Mouse (Mus musculus) heart, adult 11 months (tissue): ENCODE data around the gene Snx3.
A peak's percentile ranks its signal among the peaks of the same experiment; 100 is the strongest.

Source experiments
- DNase-seq: peaks from one replicate; pipeline ENCODE4 v3.0.0; 2022

Snx3 gene

DNA sequence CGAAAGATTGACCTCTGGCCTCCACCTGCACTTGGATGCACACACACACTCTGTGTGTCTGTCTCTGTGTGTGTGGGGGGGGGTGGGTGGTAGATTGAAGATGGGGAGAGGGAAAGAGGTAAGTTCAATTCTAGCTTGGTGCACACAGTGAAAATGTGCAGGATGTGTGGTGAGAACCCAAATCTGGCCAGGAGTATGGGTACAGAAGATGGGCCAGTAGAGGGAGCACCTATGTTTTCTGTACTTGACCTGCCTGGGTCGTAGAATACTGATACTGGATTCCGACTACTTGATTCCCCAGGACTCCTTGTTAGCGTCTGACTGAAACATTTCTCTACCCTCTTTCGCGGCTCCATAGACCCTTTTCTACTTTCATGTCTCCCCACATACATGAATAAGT, 8.3 kb downstream of the Snx3 start:
- DNase-seq, result no peak

DNA sequence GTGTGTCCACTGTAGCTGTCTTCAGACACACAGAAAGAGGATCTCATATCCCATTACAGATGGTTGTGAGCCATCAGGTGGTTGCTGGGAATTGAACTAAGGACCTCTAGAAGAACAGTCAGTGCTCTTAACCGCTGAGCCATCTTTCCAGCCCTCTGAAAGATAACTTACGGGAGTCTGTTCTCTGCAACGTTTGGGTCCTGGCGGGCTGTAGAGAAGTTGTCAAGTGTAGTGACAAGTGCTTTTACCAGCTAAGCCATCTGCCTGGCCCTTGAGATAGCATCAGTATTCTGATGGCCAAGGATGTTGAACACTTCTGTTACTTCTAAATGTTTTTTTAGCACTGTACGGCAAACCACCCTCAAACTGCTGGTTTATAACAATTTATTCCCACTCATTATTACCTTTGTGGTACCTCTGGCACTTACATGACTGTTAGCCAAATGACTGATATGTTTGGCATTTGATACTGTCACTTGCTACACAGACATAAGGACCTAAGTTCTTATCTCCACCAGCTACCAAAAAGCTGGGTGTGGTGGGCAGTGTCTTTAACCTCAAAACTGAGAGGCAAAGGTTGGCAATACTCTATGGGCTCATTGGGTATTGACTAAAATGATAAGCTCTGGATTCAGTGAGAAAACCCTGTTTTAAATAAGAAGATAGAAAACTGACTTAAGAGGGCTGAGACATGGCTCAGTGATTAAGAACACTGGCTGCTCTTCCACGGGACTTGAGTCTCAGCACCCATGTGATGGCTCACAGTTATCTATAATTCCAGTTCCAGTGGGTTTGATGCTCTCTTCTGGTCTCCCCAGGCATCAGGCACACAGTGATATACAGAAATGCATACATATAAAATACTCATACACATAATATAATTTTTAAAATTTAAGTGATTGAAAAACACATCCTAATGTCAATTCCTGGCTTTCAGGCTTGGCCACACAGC, 9.6 kb downstream of the Snx3 start:
- no peak for DNase-seq

DNA sequence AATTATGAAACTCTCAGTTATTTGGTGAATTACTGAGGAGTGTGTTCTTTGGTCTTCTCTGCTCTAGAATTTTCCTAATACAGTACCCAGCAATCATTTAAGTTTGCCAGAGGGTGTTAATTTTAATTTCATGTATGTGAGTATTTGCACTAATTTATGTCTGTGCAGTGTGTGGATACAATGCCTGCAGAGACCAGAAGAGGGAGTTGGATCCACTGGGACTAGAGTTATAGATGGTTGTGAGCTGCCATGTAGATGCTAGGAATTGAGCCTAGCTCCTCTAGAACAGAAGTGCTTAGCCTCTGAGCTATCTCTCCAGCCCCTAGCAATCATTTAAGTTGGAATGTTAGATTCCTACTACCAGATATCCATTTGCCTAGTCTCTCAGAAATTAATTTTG, 12.3 kb downstream of the Snx3 start:
- DNase-seq, result no peak

- DNase-seq, result no peak
Observed at GRCm38 (mm10) chr10:42518363-42518762, 16.5 kb downstream of the Snx3 start.

DNA sequence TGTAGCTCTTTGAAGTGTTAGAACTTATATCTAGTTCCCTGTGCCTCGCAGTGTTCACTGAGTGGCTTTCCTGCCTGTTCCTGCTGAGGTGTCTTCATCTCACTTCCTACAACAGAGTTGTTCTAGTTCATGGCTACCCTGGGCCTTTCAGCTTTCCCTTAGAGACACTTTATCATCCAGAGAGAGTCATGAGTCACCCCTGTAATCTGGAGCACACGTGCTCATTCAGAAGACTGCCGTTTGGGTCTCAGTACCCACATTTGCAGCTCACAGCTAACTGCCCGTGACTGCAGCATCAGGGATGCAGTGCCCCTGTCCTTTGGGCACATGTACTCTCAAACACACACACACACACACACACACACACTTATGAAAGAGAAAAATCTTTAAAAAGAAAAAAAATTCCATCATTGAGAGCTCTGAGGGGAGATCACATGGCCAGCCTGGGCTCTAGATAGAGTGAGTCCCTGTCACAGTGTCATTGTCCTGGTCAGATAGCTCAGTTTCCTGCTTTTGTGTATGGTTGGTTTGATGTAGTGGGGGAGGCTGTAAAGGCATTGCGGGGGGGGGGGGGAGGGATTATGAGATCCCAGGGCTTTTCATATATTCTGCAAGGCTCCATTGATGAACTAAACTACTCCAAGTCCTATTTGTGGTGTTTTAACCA, 19.6 kb downstream of the Snx3 start:
- no peak for DNase-seq

GRCm38 (mm10) chr10:42522912-42523311, 21.1 kb downstream of the Snx3 start:
- DNase-seq, result no peak

GRCm38 (mm10) chr10:42523556-42524162, 21.8 kb downstream of the Snx3 start:
- DNase-seq, result no peak

GRCm38 (mm10) chr10:42525682-42526081, 23.9 kb downstream of the Snx3 start:
- no peak for DNase-seq

DNA sequence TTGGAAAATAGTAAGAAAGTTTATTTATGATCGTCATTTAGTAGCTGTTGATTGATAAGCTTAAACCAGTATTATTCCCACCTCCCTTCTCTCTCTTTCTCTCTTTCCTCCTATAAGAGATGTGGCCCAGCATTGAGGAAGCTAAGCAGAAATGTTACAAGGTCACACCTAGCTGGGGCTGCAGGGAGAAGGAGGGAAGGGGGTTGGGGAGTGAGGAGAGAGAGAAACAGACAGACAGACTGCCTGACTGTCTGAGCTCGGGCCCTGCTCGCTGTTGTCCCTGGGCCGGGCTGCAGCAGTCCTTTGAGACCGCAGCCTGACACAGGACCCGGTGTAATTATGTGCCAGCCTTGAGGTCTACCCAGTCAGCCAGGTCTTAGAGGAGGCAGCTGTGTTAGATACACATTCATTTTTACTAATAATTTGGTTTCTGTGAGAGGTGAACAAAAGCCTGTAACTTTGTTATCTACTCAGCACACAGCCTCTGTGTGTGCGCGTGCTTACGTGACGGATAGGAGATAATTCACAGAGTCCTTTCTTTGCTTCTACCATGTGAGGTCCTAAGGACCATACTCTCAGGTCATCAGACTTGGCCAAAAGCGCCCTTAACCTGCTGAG, 32.1 kb downstream of the Snx3 start:
- no peak for DNase-seq

- DNase-seq, result no peak
Observed at GRCm38 (mm10) chr10:42537571-42538316, 35.9 kb downstream of the Snx3 start.

GRCm38 (mm10) chr10:42545707-42546503, 44.1 kb downstream of the Snx3 start:
- peak; percentile 74 for DNase-seq

DNA sequence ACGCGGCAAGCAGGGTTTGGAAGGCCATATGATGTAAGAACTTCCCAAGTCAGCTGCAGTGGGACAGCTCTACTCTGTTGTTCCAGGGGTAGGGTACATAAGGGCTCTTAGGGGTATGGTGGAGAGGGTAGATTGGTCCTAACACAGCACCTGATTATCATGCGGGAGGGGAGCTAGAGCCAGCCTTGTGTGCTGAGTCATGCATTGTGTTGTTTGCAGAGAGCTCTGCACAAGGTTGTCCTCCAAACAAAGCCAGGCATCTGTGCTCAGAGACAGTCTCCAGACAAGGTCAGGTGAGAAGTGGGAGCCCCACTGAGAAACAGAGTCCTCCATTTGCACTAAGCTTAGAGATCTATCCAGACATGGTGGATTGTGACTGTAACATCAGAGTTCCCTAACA, 44.7 kb downstream of the Snx3 start:
- DNase-seq, result no peak

DNA sequence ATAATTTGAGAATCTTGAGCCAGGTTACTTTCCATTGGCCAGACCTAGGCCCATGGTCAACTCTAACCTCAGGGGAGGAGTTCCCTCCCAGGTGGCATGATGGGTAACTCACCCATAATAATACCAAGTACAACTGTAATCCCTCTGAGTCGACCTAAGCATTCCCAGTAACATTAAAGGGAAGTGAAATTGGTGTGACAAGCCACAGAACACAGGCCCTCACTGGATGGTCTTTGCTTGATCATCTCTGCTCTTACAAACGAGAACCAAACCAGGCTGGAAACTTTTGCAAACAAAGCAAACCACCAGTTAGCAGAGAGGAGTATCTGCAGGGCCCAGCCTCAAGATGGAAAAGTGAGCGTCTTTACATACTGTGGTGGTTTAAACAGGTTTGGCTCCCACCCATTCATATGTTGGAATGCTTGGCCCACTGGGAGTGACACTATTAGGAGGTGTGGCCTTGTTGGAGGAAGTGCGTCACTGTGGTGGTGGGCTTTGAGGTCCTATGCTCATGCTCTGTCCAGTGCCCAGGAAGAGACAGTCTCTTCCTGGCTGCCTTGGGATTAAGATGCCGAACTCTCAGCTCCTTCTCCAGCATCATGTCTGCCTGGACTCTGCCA, 57.9 kb downstream of the Snx3 start:
- peak; percentile 71 for DNase-seq

DNA sequence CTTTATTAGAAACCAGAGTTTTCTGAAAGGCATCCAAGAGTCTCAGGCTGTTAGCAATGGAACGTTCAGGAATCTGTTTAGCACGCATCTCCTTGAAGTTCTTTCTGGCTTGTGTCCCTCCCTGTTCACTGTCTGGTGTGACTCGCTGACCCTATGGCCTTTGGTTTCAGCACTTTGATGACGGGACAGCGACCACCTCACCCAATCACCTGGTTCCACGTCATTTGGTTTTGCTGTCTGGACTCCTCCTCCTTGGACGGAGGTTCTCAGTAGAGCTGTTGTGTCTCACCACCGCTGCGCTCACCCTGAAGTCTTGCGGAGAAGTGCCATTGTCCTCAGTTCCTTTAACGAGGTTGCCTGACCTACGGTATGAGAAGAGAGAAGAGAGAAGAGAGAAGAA, 60.4 kb downstream of the Snx3 start:
- DNase-seq, result peak; percentile 81

DNA sequence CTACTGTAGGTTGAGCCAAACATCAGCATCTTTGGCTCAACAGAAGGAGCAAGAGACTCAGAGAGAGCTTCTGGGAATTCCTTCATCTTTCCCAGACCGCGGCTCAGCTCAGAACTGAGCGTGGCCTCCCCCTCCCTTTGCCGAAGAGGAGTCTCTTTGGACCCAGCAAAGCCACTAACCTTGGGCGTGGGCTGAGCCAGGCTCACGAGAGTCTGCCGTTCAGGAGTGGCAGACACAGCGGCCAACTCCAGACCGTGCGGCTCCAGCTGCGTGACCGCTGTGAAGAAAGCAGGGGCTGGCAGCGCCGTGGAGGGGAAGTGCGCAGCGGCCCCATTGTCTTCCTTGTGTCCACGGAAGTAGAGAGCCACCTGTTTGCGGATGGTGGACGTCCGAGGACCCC, 70.7 kb downstream of the Snx3 start:
- no peak for DNase-seq

GRCm38 (mm10) chr10:42572971-42573370, 71.1 kb downstream of the Snx3 start:
- DNase-seq, result no peak

DNA sequence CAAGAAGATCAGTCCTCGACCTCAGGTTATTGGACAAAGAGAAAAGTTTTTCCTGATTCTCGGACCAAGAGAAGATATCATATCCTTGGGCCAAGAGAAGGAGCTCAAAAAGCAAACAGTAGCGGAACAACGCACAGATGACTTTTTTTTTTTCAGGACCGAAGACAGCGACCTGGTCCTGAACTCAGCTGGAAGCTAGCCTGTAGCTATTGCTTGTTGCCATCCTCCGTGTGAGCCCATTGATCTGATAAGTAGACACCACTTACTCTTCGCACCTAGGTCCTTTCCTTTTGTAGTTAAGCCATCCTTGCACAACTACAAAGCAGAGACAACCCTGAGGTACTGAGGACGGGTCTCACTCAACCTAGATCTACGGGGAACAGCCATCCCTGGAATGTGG, 72.8 kb downstream of the Snx3 start:
- peak; percentile 65 for DNase-seq

GRCm38 (mm10) chr10:42577525-42578280, 75.9 kb downstream of the Snx3 start:
- DNase-seq, result no peak

- no peak for DNase-seq
Observed at GRCm38 (mm10) chr10:42578281-42578675, 76.4 kb downstream of the Snx3 start.

GRCm38 (mm10) chr10:42578698-42579474, 77.1 kb downstream of the Snx3 start:
- no peak for DNase-seq
